Mouse (Mus musculus): ENCODE measurements at regions not wholly inside any gene's neighbourhood (a gene's known extent, or its start where the extent isn't known, plus 50 kb on each side); places are given as distances from the start of the nearest gene placed in this dataset.

DNA sequence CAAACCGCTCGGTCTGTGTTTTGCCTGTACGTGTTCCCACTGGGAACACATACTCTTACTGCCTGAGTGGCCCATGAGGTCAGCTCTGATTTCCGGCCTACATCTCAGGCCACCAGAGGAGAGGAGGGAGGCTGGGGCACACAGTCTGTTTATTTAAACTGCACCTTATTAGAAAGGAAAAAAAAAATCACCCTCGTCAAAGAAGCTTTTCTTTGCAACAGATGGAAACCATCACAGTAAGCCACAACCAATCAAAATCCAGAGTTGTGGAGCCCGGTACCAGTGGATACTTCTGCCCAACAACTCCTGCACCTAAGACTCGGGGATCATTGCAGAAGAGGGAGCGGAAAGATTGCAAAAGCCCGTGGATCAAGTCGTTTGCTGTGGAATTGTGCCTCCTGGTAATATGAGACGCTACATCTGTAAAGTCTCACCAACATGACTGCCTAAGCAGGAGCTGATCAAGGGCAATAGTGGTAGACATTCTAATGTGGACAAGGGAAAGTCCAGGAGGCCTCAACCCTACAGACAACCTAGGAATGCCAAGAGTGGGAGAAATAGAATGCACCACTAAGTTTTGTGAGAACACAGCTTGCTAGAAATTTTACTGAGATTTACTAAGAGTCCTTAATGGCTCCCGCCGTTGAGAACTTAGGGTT lies 60.5 kb downstream of the Uqcrfs1 start:
- no peak for DNase-seq (ENCODE audit: low spot score)

DNA sequence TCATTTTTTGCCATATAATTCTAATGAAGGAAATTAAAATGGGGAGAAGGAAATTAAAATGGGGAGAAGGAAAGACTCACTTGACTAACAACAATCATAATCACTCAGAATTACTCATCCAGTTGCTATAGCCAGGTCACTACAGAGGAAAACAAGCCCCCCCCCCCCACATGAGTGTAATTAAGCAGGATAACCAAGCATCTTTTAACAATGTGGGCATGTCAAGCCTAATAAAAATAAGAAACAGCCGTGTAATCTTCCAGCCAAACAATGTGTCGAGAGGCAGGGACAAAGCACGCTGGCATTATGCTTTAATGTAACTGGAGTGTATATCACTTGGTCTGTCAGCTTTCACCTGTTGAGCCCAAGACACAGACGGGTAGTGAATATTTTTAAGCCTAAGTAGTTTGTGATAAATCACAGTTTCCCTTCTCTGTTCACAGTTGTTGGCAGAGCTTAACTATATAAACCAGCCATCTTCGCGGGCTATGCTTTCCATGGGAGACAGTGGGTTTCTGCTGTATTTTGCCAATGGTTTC lies 66.0 kb downstream of the Uqcrfs1 start:
- DNase-seq (ENCODE audit: low spot score): no peak

DNA sequence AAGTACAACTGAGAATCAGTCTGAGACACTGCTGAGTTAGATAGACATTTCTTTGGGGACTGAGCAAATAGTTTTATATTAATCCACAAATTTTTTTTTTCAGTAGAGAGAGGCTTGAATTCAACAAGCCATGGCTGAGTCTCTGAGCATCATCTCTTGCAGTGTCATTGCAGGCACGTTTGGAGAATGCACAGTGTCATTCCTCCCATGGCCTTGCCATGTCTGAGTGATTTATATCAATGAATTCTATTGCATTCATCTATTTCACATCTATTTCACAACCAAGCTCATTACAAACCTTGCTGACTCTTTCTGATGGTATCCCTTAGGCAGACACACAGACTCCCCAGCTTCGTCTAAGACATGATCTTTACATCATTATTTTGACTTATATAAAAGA lies 66.6 kb downstream of the Uqcrfs1 start:
- DNase-seq (ENCODE audit: low spot score): no peak

DNA sequence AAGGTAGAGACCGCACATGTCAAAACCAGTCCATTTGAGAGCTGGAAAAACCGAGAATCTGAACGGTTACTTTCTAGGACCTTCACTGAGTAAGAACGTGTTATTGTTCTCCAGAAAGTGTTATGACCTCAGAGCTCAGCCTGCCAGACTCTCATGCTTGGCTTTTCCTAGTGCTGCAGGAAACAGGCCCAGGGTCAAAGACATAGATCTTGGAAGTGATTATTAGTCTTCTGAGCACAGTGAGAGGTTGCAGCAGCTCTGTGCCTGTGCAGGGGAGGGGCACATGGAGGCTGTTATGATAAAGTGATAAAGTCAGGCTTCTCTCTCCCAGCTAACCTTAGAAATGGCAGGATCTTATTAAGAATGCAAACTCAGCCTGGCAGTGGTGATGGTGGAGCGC lies 73.9 kb downstream of the Uqcrfs1 start:
- DNase-seq (ENCODE audit: low spot score): peak; percentile 53

DNA sequence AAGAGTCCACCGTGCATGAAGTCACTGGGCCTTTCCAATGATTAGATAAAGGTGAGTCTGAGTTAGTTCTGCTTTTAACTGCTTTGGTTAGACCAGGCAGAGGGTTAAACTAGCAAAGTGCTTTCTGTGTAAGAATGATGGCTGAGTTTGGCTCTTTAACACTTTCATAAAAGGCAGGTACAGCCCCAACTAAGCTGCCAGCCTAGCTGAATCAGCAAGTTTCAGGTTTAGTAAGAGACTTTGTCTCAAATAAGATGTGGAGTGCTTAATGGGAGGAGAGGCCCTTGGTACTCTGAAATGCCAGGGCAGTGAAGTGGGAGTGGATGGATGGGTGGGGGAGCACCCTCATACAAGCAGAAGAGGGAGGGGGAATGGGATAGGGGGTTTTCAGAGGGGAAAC lies 78.1 kb downstream of the Uqcrfs1 start:
- no peak for DNase-seq (ENCODE audit: low spot score)

DNA sequence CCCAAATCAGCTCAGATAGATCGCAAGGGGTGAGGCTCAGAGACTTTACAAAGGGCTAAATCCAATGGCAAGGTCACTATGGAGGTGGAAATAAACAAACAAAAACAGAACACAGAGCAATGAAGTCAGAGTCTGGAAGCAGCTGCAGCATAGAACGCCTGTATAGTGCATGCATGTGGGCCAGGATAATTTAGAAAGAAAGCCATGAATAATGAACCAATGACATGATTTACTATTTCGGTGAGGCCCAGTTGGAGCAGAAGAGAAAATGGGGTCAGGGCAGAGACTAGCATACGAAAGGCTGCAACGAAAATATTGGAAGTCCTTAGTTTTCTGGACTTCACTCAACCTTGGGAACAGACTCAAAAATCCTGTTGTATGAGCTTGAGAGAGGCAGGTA lies 79.7 kb downstream of the Uqcrfs1 start:
- DNase-seq (ENCODE audit: low spot score): peak; percentile 8

DNA sequence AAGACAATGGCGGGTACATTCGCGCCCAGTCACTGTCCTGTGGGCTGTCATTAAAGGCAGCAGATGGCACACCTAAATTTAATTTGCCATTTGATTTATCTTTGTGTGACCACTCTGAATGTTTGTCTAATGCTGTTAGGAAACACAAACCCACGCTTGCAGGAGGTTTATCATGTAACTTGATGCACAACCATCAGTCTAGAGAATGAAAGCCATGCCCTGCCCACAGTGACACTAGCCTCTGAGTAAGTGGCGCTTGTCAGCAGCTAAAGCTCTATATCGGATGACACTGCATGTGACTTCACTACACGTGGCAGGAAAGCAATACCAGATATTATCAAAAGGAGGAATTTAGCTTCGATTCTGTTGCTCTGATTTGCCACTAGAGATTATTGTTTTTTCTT lies 89.9 kb downstream of the Uqcrfs1 start:
- DNase-seq (ENCODE audit: low spot score): peak; percentile 86

DNA sequence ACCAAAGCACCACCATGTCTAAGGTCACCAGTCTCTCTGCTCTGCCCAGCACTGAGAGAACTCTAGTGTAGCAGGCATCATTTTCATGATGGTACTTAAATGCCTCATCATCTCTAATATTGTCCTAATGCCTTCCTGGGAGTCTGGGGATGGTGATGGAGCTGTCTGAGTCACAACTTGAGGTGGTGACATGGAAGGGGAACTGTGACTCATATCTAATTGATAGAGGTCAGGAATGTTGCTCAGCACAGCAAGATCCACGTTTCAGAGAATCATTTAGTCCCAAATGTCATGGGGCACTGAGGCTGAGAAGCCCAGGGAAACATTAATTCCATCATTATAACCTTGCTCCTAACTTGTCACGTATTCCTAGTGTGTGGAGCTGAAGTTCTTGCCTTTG lies 93.0 kb downstream of the Uqcrfs1 start:
- no peak for DNase-seq (ENCODE audit: low spot score)

DNA sequence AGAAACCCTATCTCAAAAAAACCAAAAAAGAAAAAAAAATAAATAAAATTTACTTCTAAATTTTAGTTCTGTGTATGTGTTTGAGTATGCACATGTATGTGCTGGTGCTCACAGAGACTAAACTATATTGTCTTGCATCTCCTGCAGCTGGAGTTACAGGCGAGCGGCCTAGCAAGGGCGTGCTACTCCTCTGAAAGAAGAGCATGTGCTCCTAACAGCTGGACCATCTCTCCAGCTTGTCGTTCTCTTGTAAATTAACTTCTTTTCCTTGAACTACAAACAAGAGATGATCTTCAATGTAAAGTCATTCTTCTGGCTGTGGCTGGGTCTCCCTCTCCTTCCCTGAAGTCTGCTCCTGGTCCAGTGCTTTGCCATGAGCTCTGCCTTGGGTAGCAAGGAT lies 96.3 kb downstream of the Uqcrfs1 start:
- no peak for DNase-seq (ENCODE audit: low spot score)
